ENCODE assay signal across 9 mouse cellular contexts in the genomic region with DNA sequence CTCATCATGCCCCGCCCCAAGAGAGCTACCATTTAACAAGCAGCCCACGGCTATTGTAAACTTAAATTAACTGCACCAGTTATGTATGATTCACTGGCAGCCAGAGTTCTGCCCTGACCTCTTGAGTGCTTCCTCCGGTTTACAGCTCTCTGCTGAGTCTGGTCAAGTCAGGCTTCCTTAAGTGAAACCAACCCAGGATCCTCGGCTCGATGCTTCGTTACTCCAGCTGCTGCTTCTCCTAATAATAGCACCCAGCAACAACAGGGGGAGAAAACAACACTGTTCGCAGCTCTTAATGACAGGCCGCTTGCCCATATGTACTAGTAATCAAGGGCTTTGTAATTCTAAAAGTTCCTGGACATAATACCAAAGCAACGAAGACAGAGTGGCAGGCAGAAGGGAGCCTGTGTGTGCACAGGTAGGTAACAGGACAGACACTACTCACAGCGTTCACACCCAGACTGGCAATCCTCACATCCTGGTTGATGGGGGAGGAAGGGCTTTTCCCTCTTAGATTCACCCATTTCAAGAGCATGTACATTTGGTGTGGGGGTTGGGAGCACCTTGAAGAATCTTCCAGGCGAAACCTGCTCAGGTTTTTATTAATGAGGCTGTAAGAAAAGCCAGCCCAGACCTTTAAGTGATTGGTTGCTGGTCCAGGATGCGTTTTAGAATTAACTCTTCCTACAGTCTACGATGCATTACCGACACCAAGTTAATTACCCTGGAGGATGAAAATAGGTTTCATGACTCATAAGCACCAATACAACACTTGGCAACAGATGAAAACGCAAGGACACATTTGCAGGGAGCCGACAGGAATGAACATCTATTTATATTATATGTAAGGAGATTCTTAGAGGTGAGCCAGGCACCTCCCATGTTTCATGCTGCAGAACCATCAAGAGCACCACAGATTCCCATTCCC. TPM values are rescaled to one million over a fixed set of nuclear protein-coding genes. Genes with fewer than 3 reads are reported as not detected.
DNase-seq lines count a peak whose midpoint lies in the region; ATAC-seq and TF ChIP-seq lines count a peak whose summit lies in the region.
"Had no signal": no experiment of that assay in that cellular context is flagged by ENCODE, and none has a peak within 500 bp of the region (broad histone marks: within the 10 kb centered on the region; RNA-seq: fewer than 3 reads in every experiment).

No protein-coding gene starts in this region.

- no peak for TF ChIP-seq POLR2A in brain, embryonic 14.5 days (IDR thresholded peaks at IDR 0.05; ENCODE audit: borderline replicate concordance, extremely low read depth, insufficient read depth, insufficient read length, poor library complexity, severe bottlenecking)

- no peak for ATAC-seq in intestine, embryonic 15.5 days
- no peak for ATAC-seq in neural tube, embryonic 15.5 days (ENCODE audit: low FRiP score)

- 49% methylated on average over 16 of the region's 16 CpGs for WGBS in intestine, embryonic 15.5 days
- WGBS in neural tube, embryonic 15.5 days = 38% methylated on average over 16 of the region's 16 CpGs

- no peak overlapping the region for H3K27ac ChIP-seq in intestine, embryonic 15.5 days
- H3K27ac ChIP-seq in neural tube, embryonic 15.5 days (replicated peaks) = peak overlapping the region; percentile 73
- H3K27ac ChIP-seq: macrophage had no signal

- TF ChIP-seq CTCF in brain, embryonic 14.5 days (IDR thresholded peaks at IDR 0.05; ENCODE audit: borderline replicate concordance, extremely low read depth, insufficient read depth, insufficient read length) = no peak

- H3K4me3 ChIP-seq in intestine, embryonic 15.5 days (replicated peaks) = no peak overlapping the region
- H3K4me3 ChIP-seq in neural tube, embryonic 15.5 days (replicated peaks) = peak overlapping the region; percentile 89; the same call in 1 of the 2 replicates

- no peaks in the 10 kb centered on the region for H3K27me3 ChIP-seq in intestine, embryonic 15.5 days (replicated peaks)
- H3K27me3 ChIP-seq in neural tube, embryonic 15.5 days (replicated peaks) = no peaks in the 10 kb centered on the region

- peak; percentile 27 to 64 for DNase-seq in left cerebral cortex, postnatal 25 days (ENCODE audit: low spot score in 2 of 2)
- no peak for DNase-seq in left cerebral cortex, adult 18-20 months (ENCODE audit: low spot score in 2 of 2)
- peak; percentile 41 for DNase-seq in brain, embryonic 14.5 days (ENCODE audit: low read depth)
- DNase-seq in right cerebral cortex, adult 18-20 months = no peak
- no peak for DNase-seq in cerebellum, postnatal 4 days (ENCODE audit: low spot score in 2 of 2)
- no peak for DNase-seq in left cerebral cortex, postnatal 36 days (ENCODE audit: low spot score in 2 of 2)

- H3K36me3 ChIP-seq in intestine, embryonic 15.5 days = no peaks in the 10 kb centered on the region
- H3K36me3 ChIP-seq in neural tube, embryonic 15.5 days = no peaks in the 10 kb centered on the region

- H3K4me2 ChIP-seq in intestine, embryonic 15.5 days (replicated peaks) = peak overlapping the region; percentile 7; the same call in 1 of the 2 replicates
- H3K4me2 ChIP-seq in neural tube, embryonic 15.5 days = peak overlapping the region; percentile 85

- no peaks in the 10 kb centered on the region for H3K9me3 ChIP-seq in intestine, embryonic 15.5 days
- no peaks in the 10 kb centered on the region for H3K9me3 ChIP-seq in neural tube, embryonic 15.5 days (replicated peaks)

- intact Hi-C loops in left cerebral cortex, postnatal 25 days (cut with DNase I) = no loop called here
- intact Hi-C loops in left cerebral cortex, postnatal 36 days (cut with DNase I) = no loop called here

- H3K4me1 ChIP-seq in intestine, embryonic 15.5 days (replicated peaks) = peaks cover 18% of the 10 kb centered on the region
- H3K4me1 ChIP-seq in neural tube, embryonic 15.5 days = peaks cover 30% of the 10 kb centered on the region

- H3K9ac ChIP-seq in intestine, embryonic 15.5 days = no peak overlapping the region
- H3K9ac ChIP-seq in neural tube, embryonic 15.5 days (replicated peaks) = 0 out of 2 replicates have a peak overlapping the region, but pooled peaks have one; percentile 32

RNA-seq across cellular contexts. Expression of gene Irf2bpl, which starts 5.9 kb away (rescaled TPM):
- 10 to 100 TPM; 61.9 to 78.7 TPM for total RNA-seq in left cerebral cortex, postnatal 25 days (2021)
- total RNA-seq in left cerebral cortex, adult 18-20 months (2021) = 10 to 100 TPM; 91.6 to 93.6 TPM
- polyA plus RNA-seq in brain, embryonic 14.5 days (2012; rRNA removed) = 77.9 and 97.5 TPM in 2 replicates
- polyA plus RNA-seq in intestine, embryonic 15.5 days (2015; fragmentation: Nextera tagmentation; extraction: Ambion mirVana) = 19.6 and 22.4 TPM in 2 replicates
- 53.3 and 69.9 TPM in 2 replicates for polyA plus RNA-seq in neural tube, embryonic 15.5 days (2015; fragmentation: Nextera tagmentation; extraction: Ambion mirVana)
- total RNA-seq in left cerebral cortex, postnatal 36 days (2021) = 10 to 100 TPM; 70.7 to 73.6 TPM

Comparison
In these comparisons a context has a peak if more than half of its experiments do, and no peak if none do; other contexts are left out.
1. DNase-seq: peak in left cerebral cortex, postnatal 25 days (2 of 2) and brain, embryonic 14.5 days (single experiment); none in left cerebral cortex, adult 18-20 months (0 of 2), right cerebral cortex, adult 18-20 months (single experiment), cerebellum, postnatal 4 days (0 of 2) and left cerebral cortex, postnatal 36 days (0 of 2).